Mouse (Mus musculus) thymus, postnatal 14 days (tissue): ENCODE data around the gene Lin7c.

Experiments
- DNase-seq: peaks from one replicate; pipeline ENCODE4 v3.0.0; 2021

Gene Lin7c

DNA sequence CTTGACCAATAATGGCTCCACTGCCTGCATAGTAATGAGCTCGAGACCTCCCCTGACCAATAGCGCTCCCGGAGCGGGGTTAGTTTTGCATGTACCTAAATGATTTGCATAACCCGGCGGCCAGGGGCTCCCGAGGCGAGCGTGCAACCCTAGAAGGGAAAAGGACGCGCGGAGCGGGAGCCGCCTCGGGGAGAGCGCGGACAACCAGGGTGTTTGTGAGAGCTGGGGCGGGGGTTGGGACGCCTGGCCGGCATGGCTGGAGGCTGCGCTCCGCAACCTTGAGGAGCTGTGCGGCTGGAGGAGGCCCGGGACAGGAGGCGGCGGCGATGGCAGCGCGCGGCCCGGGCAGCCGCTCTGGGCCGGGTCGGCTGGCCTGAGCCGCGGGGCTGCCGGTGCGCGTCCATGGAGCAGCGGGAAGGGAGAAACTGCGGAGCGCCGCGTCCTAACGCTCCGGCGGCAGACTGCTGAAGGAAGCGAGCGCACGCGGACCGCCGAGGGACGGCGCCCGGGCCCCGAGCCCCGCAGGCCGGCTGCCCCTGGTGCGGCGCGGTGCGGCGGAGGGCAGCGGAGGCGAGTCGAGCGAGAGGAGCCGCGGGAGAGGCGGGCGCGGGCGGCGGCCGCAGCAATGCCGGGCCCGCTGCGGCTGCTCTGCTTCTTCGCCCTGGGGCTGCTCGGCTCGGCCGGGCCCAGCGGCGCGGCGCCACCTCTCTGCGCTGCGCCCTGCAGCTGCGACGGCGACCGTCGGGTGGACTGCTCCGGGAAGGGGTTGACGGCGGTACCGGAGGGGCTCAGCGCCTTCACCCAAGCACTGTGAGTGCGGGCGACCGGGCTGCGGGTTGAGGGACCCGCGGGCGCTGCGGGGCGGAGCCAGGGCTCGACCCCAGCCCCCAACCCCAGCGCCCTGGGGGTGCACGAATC lies 27.1 kb downstream of the Lin7c start, which contains the start of gene Lgr4:
TSS of gene Lgr4 (plus strand) at position 152 of the 918 bp plus-strand sequence.
- DNase-seq = peak; percentile 83

DNA sequence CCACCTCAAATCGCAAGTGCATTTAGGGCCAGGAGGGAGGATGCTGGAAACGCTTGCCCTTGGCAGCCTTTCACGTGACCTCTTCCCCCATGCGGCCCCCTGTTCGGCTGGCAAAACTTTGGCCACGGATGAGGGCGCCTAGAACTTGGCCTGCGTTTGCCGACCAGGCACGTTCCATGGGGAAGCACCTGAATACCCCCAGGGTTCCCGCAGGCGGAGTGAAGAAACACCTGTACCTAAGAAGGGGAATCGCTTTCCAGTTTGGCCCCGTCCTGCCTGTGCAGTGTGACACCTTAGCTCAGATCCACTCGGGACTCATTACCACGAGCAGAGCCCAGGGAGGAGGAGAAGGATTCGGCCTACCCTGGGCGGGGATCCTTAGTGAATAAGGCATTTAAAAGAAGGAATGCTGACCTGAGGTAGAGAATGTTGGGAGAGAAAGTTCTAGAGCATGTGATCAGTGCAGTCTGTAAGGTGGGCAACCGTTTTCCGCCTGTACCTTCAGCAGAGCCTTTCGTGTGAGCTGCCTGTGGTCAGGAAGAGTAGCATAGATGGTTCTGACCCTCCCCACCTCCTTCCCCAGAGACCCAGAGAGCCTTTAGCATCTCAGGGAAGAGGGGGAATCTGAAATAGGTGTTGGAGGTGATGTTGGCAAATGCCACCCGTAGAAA lies 28.1 kb downstream of the Lin7c start:
- DNase-seq = no peak

DNA sequence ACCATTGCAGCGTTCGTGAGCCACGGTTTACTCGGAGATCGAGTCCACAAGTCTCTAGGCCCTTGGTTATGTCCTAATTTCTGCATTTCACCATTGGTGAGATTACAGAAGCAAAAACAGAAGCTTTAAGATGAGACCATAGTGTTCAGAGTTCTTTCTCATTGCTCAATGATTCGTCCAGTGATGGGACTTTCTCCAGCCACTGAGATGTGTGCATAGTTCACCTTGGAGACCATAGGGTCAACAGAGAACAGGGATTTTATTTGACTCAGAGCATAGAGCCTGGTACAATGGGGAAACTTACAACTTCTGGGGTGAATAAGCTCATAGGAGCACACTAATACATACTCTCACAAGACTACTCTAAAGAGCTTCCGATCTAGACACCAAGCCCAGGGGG lies 29.8 kb downstream of the Lin7c start:
- DNase-seq = no peak

DNA sequence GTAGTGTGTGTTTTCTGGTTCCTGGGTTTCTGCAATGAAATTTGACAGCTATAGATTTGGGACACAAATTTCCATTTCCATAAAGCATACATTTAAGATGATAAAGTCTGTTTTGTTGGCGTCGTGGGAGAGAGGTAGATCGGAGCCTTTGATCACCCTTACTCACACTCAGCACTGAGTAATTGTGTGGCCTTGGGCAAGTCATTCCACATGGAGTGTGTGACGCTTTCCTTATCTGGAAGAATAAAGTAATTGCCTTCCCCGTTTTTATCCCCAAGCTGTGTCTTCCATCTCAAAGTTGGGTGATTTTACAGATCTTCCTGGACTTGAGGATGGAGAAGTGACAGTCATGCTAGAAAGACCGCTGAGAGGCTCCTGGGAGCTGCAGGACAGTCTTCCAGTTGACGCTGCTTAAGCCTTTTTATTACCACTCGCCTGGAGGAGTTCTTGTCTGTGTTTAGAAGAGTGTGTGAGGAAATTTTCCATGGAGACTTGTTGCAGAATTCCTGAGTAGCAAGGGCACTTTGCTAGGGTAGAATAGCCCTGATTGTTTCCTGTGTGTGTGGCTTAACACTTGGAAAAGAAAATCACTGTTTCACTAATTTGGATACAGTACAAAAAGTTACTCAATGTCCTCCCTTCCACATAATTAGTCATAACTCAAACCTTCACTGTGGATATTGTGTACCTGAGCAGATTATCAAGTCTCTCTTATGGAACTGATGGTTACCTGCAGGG lies 30.8 kb downstream of the Lin7c start:
- DNase-seq = no peak

DNA sequence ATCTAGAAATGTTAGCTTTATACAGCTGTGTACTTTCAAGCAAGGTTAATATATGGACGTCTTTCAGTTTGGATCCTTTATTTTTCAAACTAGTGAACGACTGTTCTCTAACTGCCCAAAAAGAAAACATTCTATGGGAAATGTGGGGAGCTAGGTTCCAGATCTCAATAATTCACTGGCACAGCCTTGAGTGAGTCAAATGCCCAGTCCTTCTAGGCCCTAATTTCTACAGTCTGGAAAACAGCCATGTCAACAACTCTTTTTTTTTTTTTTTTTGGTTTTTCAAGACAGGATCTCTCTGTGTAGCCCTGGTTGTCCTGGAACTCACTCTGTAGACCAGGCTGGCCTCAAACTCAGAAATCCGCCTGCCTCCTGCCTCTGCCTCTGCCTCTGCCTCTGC lies 31.7 kb downstream of the Lin7c start:
- DNase-seq = no peak

DNA sequence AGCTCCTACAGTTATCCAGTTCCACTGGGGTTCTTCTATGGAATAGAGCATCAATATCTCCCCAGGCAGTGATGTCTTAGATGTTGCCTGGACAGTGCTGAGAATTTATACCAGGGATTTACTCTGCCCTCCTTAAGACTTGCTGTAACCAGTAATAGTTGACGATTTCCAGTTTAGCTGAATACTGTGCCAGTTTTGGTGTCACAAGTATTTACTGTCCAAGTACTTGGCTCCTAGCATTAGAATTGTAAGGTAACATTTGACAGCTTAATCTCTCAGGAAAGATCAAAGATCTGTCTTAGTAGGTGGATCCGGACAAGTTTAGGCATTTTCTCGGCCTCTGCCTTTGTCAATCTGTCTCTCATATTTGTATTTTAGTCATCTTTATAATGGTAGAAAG lies 32.4 kb downstream of the Lin7c start:
- no peak for DNase-seq

DNA sequence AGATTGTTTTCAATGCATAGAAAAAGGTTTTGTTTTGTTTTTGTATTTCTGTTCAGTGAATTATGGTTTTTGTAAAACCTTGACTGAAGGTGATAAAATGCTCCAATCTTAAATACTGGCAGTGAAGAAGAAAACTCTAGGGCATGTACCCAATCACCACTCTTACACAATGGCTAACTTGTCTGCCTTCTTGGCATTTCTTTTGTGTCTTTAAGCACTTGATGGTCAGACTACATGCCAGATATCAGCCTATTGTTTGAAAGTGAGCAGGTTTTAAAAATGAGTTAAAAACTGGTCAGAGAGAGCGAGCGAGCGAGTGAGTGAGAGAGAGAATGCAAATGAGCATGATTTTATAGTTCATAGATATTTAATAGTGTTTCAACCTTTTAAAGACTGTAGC lies 33.3 kb downstream of the Lin7c start:
- DNase-seq = no peak

DNA sequence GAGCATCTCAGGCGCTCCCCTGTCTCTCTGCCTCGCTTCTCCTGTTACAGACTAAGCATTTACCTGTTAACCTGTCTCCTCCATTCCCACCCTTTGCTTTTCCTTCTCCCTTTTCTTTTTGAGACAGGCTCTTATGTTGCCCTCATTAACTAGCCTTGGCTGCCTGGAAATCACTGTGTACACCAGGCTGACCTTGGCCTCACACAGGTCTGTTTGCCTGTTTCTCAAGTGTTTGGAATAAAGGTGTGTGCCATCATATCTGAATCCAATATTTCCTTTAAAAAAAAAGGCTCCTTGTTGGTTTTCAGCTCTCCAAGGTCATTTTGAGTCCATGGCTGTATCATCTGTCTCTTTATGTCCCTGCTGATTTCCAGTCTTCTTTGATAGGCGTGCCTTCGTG lies 36.3 kb downstream of the Lin7c start:
- DNase-seq = no peak

DNA sequence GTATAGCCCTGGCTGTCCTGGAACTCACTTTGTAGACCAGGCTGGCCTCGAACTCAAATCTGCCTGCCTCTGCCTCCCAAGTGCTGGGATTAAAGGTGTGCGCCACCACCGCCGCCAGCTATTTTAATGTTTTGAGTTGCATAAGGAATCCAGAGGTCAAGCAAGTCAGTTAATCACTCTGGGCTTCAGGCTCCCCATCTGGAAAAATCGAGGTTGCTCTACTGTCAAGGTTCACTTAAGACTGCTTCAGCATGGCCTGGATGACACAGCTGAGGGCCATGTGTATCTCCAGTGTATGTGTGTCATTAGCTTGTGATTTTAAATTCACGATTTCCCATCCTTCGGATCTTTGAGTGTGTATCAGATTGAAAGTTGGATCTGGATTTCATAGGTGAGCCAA lies 36.8 kb downstream of the Lin7c start:
- DNase-seq = no peak

DNA sequence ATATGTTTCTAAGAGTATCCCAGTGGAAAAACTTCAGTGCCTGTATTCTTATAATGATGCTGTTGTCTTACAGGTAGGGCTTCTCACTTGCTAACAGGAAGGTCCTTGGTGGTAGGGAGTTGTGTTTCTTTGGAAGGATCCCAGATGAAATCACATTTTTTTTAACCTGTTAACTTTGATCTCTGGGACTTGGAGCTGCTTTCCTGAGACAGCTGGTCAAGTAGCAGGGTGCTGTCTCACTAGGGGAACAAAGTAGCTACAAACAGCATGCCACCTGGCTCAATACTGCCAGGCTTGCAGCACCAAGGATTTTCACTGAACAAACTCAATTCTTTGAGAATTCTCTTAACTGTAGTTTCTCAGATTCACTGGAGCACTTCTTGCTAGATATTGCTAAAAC lies 37.2 kb downstream of the Lin7c start:
- DNase-seq = no peak

DNA sequence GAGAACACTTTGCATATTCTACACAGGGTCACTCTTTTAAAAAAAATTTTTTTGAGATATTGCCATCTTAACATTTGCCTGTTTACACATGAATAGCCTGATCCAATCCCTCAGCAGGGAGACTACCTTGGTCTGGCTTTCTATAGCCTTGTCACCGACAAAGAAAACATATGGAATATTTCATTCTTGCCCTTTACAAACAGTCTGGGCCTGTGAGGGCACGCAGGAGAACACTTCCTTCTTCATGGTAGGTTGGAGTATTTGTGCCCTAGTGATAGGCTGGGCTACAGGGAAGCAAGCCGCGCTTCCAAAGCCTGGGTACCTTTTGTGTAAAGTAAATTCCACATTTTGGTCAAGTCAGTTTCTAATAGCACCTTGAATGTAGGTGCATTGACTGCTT lies 38.1 kb downstream of the Lin7c start:
- no peak for DNase-seq

DNA sequence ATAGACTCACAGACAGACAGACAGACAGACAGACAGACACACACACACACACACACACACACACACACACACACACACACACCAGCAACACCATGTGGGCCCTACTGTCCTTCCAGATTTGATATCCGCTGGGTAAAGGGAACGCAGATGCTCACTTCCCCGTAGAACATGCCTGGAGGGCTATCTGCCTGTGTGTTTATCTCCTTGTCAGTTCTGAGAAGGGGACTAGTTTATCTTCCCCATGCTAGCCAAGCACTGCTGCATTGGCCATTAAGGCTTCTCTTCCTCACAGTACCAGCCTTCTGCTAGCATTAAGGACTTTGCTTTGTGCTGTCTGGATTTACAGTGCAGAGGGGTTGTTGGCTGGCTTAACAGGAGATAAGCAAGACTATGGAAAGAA lies 38.6 kb downstream of the Lin7c start:
- DNase-seq = no peak

DNA sequence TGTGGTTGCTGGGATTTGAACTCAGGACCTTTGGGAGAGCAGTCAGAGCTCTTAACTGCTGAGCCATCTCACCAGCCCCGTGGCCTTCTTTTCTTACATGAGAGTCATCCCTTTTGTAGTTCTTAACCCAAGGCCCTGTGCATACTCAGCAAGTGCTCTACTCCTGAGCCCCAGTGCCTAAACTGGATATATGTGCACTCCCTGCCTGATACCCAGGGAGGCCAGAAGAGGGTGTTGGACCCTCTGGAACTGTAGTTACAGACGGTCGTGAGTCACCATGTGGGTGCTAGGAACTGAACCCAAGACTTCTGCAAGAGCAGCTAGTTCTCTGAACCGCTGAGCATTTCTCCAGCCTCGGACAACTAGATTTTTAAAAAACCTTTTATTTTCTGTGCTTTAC lies 39.7 kb downstream of the Lin7c start:
- no peak for DNase-seq

DNA sequence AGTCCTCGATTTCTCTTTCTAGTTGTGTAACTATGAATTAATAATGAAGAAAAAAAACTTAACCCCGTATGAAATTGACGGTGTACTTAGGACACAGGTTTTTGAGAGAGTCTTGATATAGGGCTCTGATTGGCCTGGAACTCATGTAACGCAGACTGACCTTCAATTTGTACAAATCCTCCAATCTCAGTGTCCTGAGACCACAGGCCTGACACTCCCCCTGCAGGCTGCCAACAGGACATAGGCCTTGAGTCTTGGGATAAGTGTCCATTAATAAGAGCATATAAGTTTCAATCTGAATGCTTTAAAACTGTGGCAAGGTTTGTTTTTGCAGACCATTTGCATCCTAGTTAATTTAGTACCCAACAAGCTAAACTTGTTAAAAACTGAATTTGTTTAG lies 40.1 kb downstream of the Lin7c start:
- DNase-seq = no peak

DNA sequence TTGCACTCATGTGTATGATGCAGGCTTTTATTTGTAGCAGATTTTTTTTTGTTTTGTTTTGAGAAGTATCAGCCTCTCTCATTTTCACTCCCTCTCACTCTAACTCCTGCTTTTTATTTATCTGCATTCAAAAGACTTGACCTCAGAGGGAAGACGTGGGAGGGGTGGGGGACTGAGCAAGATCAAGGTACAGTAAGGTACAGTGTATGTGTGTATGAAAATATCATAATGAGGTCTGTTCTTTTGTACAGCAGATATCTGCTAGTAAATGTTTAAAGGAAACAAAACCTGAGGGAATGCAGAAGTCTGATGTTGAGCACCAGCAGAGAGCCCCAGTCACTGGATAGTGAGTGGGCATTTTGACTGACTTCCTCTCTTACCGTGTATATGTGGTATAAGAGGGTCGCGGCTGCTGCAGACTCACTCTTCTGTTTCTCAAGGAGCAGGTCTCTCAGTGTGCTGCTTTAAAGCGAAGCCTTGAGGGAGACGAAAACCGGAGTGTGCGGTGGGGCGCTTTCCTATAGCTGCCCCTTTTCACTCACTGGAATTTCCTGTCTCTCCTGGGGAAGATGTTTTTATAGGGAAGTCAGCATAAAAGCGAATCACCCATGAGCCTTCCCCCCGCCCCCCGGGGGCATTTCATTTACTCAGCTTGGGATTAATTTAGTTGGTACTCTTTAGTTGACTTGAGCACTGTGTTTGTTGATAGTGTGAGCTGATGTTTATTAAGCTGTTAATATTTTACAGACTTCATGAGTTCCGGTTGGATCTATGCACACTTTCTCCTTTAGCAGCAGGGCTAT lies 41.5 kb downstream of the Lin7c start:
- no peak for DNase-seq

DNA sequence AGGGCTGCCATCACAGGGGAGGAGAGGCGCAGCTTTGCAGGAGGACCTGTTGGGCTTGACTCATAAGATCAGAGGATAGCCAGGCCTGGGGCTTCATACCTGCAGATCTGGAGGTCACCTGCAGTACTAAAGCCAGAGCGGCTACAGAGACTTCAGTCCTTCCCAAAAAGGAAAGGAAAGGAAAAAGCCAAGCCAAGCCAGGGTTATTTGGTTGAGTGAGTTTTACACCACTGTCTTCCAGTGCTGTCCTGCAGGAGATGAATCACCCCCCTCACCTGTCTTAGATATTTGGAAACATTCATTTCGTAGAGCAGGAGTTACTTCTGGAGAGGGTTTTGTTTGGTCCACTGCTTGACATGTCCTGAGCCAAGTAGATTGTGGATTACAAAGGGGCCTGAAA lies 42.5 kb downstream of the Lin7c start:
- no peak for DNase-seq

DNA sequence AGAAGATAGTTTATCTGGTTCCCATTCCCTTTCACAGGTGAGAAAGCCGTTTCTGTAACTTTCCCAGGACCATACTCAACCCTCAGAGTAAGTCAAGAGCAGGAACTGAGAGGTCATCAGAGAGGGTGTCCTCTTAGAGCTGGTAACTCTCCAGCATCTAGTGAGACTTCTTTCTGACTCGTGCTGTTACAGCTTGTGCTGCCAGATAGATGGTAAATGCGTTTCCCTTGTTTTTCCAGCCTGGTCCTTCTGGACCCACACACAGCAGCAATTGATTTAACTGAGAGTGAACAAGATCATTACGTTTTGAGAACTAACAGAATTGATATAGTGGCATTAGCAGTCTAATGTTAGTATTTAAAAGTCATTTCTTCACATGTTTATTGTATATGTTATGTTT lies 43.4 kb downstream of the Lin7c start:
- DNase-seq = no peak

DNA sequence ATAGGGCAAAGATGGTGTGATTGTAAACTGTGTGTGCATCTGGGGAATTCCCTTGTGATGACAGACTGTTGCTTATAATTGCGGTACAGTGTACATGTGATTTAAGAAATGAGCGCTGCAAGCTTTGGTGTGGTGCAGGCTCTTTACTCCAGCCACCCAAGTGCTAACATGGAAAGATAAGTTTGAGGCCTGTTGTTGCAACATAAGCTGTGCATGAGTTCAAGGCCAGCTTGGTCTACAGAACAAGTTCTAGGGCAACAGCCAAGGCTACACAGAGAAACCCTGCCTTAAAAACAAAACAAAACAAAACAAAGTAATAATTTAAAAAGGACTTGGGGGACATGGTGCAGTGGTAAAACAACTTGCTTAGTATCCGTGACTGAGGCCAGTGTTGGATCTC lies 44.5 kb downstream of the Lin7c start:
- no peak for DNase-seq

DNA sequence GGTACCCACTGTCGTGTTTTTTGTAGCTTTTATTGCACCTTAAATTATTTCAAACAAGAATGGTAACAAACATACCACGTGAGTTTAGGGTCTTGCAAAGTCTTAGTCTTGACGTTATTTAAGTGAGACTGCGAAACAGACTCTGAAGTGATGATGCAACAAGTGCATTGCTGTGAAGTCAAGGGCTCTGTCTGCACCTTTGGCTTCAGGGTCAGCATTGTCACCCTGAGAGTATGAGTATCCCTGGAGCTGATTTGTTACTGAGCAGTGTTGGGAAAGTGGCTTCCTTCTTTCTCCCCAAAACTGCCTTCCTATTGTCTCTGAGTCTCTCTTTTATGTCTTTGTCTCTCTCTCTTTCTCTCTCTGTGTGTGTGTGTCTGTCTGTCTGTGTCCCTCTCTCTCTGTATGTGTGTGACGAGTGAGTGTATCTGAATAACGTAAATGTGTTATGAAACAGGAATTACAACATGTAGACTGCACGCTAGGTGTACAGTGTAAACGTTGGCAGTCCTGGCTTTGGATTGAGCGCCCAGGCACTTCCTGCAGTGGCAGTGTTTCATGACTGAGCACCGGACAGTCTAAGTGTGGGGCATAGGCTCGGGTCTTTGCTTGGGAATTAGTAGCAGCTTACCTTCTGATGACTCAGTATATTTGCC lies 45.2 kb downstream of the Lin7c start:
- no peak for DNase-seq

DNA sequence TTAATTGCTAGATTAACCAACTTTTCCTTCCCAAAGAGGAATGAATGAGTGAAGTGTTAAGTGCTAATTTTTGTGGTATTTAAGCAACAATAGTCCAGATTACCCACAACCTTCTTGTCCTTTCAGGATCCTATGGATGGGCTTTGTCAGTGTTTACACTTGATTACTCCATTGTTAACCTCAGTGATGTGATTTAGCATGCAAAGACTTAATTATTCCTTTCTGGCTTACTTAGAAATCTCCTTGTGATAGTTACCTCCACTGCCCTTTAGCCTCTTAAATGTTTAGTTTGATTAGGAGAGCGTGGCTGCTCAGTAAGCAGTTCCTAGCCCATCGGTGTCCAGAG lies 45.7 kb downstream of the Lin7c start:
- no peak for DNase-seq

DNA sequence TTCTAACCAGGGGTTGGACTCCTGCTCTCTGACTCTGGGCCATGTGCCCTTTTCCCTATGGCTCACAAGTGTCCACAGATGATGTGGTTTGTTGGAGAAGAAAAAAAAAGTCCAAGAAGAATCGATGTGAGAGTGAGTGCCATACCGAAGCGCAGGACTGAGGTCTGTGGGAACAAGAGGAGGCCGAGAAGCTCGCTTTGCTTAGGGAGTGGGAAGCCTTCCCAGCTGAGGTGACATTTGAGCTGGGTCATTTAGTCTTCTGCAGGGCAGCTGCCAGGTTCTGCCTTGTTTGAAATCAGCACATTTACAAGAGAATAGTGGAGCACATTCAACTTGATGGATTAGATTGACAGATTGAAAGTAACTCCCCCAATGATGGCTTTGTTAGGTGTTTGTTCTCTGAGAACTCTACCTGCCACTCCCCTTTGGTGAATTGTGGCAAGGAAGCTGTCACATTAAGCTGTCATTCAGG lies 51.4 kb downstream of the Lin7c start:
- no peak for DNase-seq
